Mouse (Mus musculus) small intestine, adult 2 months (tissue): ENCODE data around the gene Olfr456.

Source experiments
- CTCF ChIP-seq: fragments of 200-500 bp; IDR thresholded peaks from 2 replicates; pipeline ENCODE4 v1.5.1; 2012; ENCODE audit warnings: low read depth, mild to moderate bottlenecking, control low read depth, inconsistent platforms, low read length, moderate library complexity, mixed read lengths; ENCODE audit not compliant: insufficient replicate concordance, insufficient read length; ENCODE audit errors: extremely low read depth
- POLR2A ChIP-seq: fragments of 200-500 bp; IDR thresholded peaks from 2 replicates; pipeline ENCODE4 v1.6.1; 2012; ENCODE audit warnings: low read depth, mild to moderate bottlenecking, control low read depth, inconsistent platforms, low read length, moderate library complexity

DNA sequence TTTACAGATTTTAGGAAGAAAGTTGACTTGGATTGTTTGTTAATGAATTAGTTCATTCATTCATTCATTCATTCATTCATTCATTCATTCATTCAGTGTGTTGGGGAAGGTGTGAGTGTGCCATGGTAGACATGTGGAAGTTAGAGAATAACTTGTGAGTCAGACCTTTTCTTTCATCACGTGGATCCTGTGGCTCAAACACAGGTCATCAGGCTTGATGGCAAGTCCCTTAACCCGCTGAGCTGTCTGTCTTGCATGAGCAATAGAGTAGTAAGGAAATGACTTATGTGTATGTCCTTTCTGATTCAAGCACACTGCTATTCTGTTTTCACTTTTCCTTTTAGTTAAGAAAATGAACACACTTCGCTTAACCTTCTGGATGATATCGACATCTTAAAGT lies 16.5 kb downstream of the Olfr456 start:
- TF ChIP-seq CTCF, result no peak
- TF ChIP-seq POLR2A, result no peak
